Mouse (Mus musculus) lung, embryonic 16.5 days (tissue): Measurements from ENCODE around the gene Hoxb3. TPM values are rescaled to one million over a fixed set of nuclear protein-coding genes. Genes with fewer than 3 reads are reported as not detected.

ENCODE experiments used
- ATAC-seq: fragments of 200-750 bp; cut with Nextera tagmentation; 2 replicates; pipeline ENCODE4 v1.8.0; 2017; ENCODE audit warnings: low read depth, mild to moderate bottlenecking, moderate library complexity
- H3K27ac ChIP-seq: fragments of 300-500 bp; sonication (generic); 2 replicates; pipeline ENCODE4 v1.5.1; 2014; ENCODE audit warnings: mild to moderate bottlenecking, control low read depth, low read length
- H3K27me3 ChIP-seq: fragments of 300-500 bp; sonication (generic); 2 replicates; pipeline ENCODE4 v1.6.1; 2014; ENCODE audit warnings: low read depth, low read length, mixed read lengths; ENCODE audit not compliant: control insufficient read depth, insufficient read depth
- H3K36me3 ChIP-seq: fragments of 300-500 bp; sonication (generic); 2 replicates; pipeline ENCODE4 v1.6.1; 2014; ENCODE audit warnings: low read length; ENCODE audit not compliant: control insufficient read depth, insufficient read depth
- H3K4me1 ChIP-seq: fragments of 300-500 bp; sonication (generic); replicated peaks from 2 replicates; pipeline ENCODE4 v1.6.1; 2014; ENCODE audit warnings: low read length, mixed read lengths; ENCODE audit not compliant: control insufficient read depth, insufficient read depth
- H3K4me2 ChIP-seq: fragments of 300-500 bp; sonication (generic); 2 replicates; pipeline ENCODE4 v1.6.1; 2014; ENCODE audit warnings: low read depth, low read length, control low read depth
- H3K4me3 ChIP-seq: fragments of 300-500 bp; sonication (generic); 2 replicates; pipeline ENCODE4 v1.5.1; 2014; ENCODE audit warnings: mild to moderate bottlenecking, low read length, control low read depth
- H3K9ac ChIP-seq: fragments of 300-500 bp; sonication (generic); 2 replicates; pipeline ENCODE4 v1.6.1; 2014; ENCODE audit warnings: low read length, control low read depth
- H3K9me3 ChIP-seq: fragments of 300-500 bp; sonication (generic); 2 replicates; pipeline ENCODE4 v1.6.1; 2016; ENCODE audit warnings: low read length; ENCODE audit not compliant: control insufficient read depth
- WGBS: fragments of 180-500 bp; shearing (Covaris S2); extraction: QIAGEN DNeasy Blood & Tissue Kit; methylation state at CpG from one replicate; pipeline ENCODE4 v1.1.7; 2014; 5-methylcytosine and 5-hydroxymethylcytosine counted together
- polyA plus RNA-seq: library from polyadenylated mRNA; unstranded; fragments of >200 nt; fragmentation: Nextera tagmentation; extraction: Ambion mirVana; gene quantifications from 2 replicates; pipeline ENCODE4 v1.2.1, GENCODE M21; 2015

The Hoxb3 gene
- polyA plus RNA-seq, 1 experiment from 2014 or later: 2.1 TPM

GRCm38 (mm10) chr11:96333241-96334001, 10.3 kb downstream of the Hoxb3 start:
- H3K4me2 ChIP-seq: peak overlapping the region; percentile 65
- no peaks in the 10 kb centered on the region for H3K36me3 ChIP-seq
- peak overlapping the region; percentile 59 for H3K4me3 ChIP-seq
- peak overlapping the region; percentile 95 for H3K27ac ChIP-seq
- no peak for ATAC-seq
- H3K9ac ChIP-seq: peak overlapping the region; percentile 76
- peaks cover 37% of the 10 kb centered on the region for H3K27me3 ChIP-seq
- H3K9me3 ChIP-seq: no peaks in the 10 kb centered on the region
- WGBS: 10% methylated on average over 17 of the region's 17 CpGs
- H3K4me1 ChIP-seq: peaks cover 32% of the 10 kb centered on the region

GRCm38 (mm10) chr11:96334002-96334364, 10.9 kb downstream of the Hoxb3 start:
- Histone ChIP-seq H3K27me3 (peaks cover 40% of the 10 kb centered on the region), H3K4me3 (peak overlapping the region; percentile 59), H3K27ac (peak overlapping the region; percentile 95), H3K4me2 (peak overlapping the region; percentile 65), H3K4me1 (peaks cover 35% of the 10 kb centered on the region), H3K9ac (peak overlapping the region; percentile 76), H3K36me3 (no peaks in the 10 kb centered on the region), H3K9me3 (no peaks in the 10 kb centered on the region)
- WGBS: 9% methylated on average over 2 of the region's 2 CpGs
- no peak for ATAC-seq

GRCm38 (mm10) chr11:96334998-96335397, 11.9 kb downstream of the Hoxb3 start:
- 24% methylated on average over 3 of the region's 3 CpGs for WGBS
- Histone ChIP-seq H3K4me2 (peak overlapping the region; percentile 65), H3K4me1 (peaks cover 29% of the 10 kb centered on the region), H3K27ac (peak overlapping the region; percentile 95), H3K4me3 (peak overlapping the region; percentile 59), H3K27me3 (peaks cover 40% of the 10 kb centered on the region), H3K9ac (peak overlapping the region; percentile 76), H3K9me3 (no peaks in the 10 kb centered on the region), H3K36me3 (no peaks in the 10 kb centered on the region)
- no peak for ATAC-seq

GRCm38 (mm10) chr11:96336597-96336996, 13.5 kb downstream of the Hoxb3 start:
- Histone ChIP-seq H3K9ac (peak overlapping the region; percentile 77), H3K4me3 (peak overlapping the region; percentile 26), H3K27ac (peak overlapping the region; percentile 93), H3K4me2 (peak overlapping the region; percentile 65), H3K27me3 (peaks cover 39% of the 10 kb centered on the region), H3K4me1 (peaks cover 26% of the 10 kb centered on the region), H3K9me3 (no peaks in the 10 kb centered on the region), H3K36me3 (no peaks in the 10 kb centered on the region)
- ATAC-seq: 0 out of 2 replicates have a peak, but pooled peaks have one; percentile 2
- 32% methylated on average over 2 of the region's 2 CpGs for WGBS

GRCm38 (mm10) chr11:96337026-96337425, 13.9 kb downstream of the Hoxb3 start:
- H3K9me3 ChIP-seq: no peaks in the 10 kb centered on the region
- peak overlapping the region; percentile 93 for H3K27ac ChIP-seq
- peaks cover 37% of the 10 kb centered on the region for H3K27me3 ChIP-seq
- no peak for ATAC-seq
- WGBS: 24% methylated on average over 6 of the region's 6 CpGs
- no peaks in the 10 kb centered on the region for H3K36me3 ChIP-seq
- peak overlapping the region; percentile 65 for H3K4me2 ChIP-seq
- peaks cover 26% of the 10 kb centered on the region for H3K4me1 ChIP-seq
- peak overlapping the region; percentile 77 for H3K9ac ChIP-seq
- H3K4me3 ChIP-seq: peak overlapping the region; percentile 26

- Histone ChIP-seq H3K9me3 (no peaks in the 10 kb centered on the region), H3K27ac (peak overlapping the region; percentile 93), H3K4me3 (peak overlapping the region; percentile 52), H3K4me1 (peaks cover 26% of the 10 kb centered on the region), H3K4me2 (peak overlapping the region; percentile 65), H3K27me3 (peaks cover 37% of the 10 kb centered on the region), H3K9ac (peak overlapping the region; percentile 77), H3K36me3 (peaks cover under 1% of the 10 kb centered on the region; the same call in 1 of the 2 replicates)
- WGBS: 27% methylated on average over 7 of the region's 7 CpGs
- ATAC-seq: no peak
Measured at GRCm38 (mm10) chr11:96338957-96339855, 16.1 kb downstream of the Hoxb3 start.

GRCm38 (mm10) chr11:96340698-96341365, 17.7 kb downstream of the Hoxb3 start:
- Histone ChIP-seq H3K27me3 (peaks cover 46% of the 10 kb centered on the region), H3K4me3 (peak overlapping the region; percentile 52), H3K9me3 (no peaks in the 10 kb centered on the region), H3K27ac (peak overlapping the region; percentile 93), H3K9ac (peak overlapping the region; percentile 77), H3K36me3 (peaks cover 2% of the 10 kb centered on the region; the same call in 1 of the 2 replicates), H3K4me1 (peaks cover 26% of the 10 kb centered on the region), H3K4me2 (peak overlapping the region; percentile 65)
- ATAC-seq: peak; percentile 61
- WGBS: 1% methylated on average over 32 of the region's 36 CpGs

- 2% methylated on average over 40 of the region's 40 CpGs for WGBS
- H3K27me3 ChIP-seq: peaks cover 40% of the 10 kb centered on the region
Measured at GRCm38 (mm10) chr11:96341701-96342575, 18.8 kb downstream of the Hoxb3 start.

More at GRCm38 (mm10) chr11:96341701-96342575, 18.8 kb downstream of the Hoxb3 start:
- no peaks in the 10 kb centered on the region for H3K9me3 ChIP-seq
- H3K4me2 ChIP-seq: peak overlapping the region; percentile 65
- peak overlapping the region; percentile 52 for H3K4me3 ChIP-seq
- peak overlapping the region; percentile 93 for H3K27ac ChIP-seq
- peak overlapping the region; percentile 60 for H3K9ac ChIP-seq
- no peak for ATAC-seq
- H3K36me3 ChIP-seq: peaks cover 2% of the 10 kb centered on the region; the same call in 1 of the 2 replicates
- peaks cover 22% of the 10 kb centered on the region for H3K4me1 ChIP-seq
